Mouse (Mus musculus): ENCODE results near the gene Gm42421.

DNA sequence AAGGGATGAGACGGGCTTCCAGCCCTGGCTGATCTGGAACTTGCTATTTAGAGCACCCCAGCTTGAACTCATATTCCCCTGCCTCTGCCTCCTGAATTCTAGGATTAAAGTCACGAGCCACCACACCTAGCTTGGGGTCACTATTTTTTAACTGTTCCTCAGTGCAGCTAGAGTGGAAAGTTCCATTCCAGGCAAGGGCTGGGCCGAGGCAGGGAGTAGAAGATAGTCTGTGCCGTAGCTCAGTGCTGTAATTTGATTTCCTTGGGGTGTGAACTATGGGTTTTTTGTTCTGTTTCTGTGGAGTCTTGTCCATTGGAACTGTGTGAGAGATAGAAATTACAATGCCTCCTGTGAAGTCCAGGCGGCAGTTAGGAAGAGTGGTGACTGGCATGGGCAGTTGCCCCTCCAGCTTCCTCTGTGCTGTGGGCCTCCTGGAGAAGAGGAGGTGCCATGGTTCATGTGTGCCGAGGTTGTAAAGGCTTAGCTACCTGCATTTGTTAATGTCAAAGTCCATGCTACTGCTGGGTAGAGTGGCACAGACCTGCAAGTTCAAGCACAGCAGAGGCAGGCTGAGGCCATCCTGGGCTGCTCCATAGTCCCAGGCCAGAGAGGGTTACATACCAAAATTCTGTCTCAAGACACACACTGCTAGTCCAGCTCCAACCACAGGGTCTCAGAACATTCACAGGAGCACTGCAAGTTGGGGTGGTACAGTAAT is 4.0 kb downstream of the Gm42421 start:
- TF ChIP-seq CTCF (IDR thresholded peaks at IDR 0.05; ENCODE audit: low read depth) (no peak), EP300 (optimal IDR thresholded peaks at IDR 0.05) (no peak)

Data from stomach, postnatal 0 days (tissue).